Mouse (Mus musculus): ENCODE measurements at regions not wholly inside any gene's neighbourhood (a gene's known extent, or its start where the extent isn't known, plus 50 kb on each side); places are given as distances from the start of the nearest gene placed in this dataset.

DNA sequence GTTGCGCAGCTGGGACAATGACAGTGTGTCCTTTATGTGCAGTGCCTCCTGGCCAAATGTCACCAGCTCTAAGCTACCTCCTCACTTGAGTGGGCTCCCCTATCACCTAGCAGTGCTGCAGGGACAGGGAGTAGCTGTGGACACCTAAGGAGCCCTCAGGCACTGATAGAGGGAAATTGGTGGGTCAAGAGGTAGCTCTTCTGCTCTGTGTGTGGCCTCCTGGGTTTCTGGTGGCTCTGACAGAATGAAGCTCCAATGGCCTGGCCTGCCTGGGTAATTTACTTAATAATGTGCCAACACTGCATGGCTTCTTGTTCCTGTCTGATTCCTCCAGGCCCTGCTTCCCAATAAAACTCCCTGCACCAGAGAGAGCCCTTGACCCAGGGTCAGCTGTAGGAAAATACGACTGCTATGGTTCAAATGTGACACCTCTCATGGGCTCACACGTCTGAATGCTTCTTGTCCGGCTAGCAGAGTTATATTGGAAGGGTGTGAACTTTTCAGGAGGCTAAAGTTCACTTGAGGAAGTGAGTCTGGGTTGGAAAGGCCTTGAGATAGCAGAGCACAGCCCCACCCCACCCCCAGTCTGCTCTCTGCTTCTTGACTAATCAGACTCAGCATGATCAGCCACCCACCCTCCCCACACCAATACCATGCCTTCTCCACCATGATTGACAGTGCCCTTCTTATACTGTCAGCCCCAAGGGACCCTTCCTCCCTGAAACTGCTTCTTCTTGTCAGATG, 142.6 kb downstream of the Rybp start:
- DNase-seq = no peak
- intact Hi-C loops (cut with DNase I; ENCODE audit: low total_unique reads) = no loop called here

DNA sequence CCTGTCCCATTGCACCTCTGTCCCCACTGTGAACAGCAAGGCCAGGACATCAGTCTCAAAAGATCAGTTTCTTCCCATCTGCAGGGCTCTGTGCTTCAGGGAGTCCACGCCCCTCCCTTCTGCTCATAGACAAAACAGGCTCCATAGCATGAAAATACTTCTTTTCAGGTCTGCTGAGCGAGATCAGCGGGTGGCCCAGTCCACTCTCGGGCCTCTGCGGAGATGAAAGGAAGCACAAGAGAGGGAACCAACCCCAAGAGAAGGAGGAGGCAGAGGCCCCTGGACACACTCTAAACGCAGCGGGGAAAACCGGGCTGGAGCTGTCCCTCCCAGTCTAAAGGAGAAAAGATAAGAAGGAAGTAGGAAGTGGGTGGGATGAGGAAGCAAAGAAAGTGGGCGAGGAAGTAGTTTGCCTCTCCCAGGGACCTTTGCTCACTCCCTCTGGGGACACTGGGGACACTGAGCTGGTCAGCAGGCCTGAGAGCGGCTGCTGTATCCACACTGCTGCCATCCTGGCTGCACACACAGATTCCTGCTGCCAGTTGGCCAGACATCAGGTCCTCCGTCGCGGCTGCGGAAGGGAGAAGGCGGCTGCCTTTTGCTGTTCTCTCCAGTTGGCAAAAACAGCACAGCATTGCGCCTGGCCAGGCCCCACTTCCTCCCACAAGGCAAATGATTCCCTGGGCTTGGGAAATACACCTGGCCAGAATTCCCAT, 143.5 kb downstream of the Rybp start:
- intact Hi-C loops (cut with DNase I; ENCODE audit: low total_unique reads) = no loop called here

DNA sequence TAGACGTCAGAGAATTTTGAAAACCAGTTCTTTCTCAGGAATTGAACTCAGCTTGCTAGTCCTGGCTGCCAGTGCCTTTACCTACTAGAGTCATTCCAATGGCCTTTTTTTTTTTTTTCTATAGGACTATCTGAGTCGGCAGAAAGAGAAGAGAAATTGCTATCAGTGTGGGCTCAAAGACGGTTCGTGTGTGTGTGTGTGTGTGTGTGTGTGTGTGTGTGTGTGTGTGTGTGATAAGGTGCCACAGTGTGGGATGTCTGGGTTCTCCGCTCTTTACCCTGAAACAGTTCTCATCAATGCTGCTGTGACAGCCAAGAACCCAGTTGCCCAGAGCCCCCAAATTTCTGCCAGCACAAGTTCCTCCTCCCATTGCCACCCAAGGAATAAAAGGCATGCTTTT, 146.1 kb downstream of the Rybp start:
- intact Hi-C loops (cut with DNase I; ENCODE audit: low total_unique reads) = no loop called here
- no peak for DNase-seq

More for the DNA sequence above, 143.5 kb downstream of the Rybp start:
- peak; percentile 87 for DNase-seq

DNA sequence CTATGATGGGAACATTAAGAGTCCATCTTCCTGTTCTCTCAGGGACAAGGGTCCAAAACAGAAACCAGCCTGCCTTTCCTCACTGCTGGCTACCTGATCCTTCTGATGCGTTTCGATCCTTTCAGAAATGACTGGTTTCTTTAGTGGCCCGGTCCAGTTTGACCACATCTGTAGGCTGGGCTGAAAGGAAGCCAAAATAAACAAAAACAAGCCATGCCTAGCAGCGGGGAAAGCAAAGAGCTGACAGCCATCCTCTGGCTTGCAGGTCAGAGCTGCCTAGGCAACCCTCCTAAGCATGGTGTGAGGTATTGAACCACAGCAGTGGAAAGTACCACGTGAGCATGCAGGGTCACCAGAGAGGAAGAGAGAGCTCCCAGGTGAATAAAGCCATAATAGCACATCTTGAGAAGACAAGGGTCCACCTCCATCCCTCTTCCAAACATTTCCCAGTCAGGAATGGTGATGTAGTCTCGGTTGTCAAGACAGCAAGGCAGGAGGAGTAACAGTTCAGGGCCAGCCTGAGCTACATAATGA, 146.6 kb downstream of the Rybp start:
- intact Hi-C loops (cut with DNase I; ENCODE audit: low total_unique reads) = no loop called here
- DNase-seq = no peak

DNA sequence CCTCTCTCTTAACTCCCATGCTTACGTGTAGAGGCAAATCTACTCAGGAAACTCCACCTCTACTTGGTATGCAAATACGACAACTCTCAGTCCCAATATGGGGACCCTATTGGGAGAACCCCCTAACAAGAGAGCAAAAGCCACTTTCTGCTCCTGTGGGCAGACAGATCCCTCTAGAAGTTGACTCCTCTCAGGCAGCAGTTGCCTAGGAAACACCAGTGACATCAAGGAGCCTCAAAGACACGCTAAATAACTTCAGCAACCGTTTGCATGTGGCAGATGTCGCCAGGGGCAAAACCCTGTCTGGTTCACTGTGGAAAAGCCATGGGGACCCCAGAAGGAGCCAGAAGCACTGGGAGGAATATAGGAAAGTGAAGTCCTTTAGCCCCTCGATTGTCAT, 147.5 kb downstream of the Rybp start:
- intact Hi-C loops (cut with DNase I; ENCODE audit: low total_unique reads) = loop anchor here (10.0 kb wide), 1 partner anchor 235 kb away; no protein-coding TSS in a partner anchor
- no peak for DNase-seq

DNA sequence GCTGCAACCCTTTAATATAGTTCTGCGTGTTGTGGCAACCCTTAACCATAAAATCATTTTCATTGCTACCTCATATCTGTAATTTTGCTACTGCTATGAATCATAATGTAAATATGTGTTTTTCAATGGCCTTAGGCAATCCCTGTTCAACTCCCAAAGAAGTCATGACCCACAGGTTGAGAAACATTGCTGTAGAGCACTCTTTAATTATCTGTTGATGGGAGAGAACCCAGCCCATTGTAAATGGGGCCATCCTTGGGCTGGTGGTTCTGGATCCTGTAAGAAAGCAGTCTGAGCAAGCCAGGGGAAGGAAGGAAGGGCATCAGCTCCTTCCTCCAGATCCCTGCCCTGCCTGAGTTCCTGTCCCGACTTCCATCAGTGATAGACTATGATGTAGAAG, 148.6 kb downstream of the Rybp start:
- DNase-seq = no peak
- intact Hi-C loops (cut with DNase I; ENCODE audit: low total_unique reads) = loop anchor here (10.0 kb wide), 1 partner anchor 234 kb away; no protein-coding TSS in a partner anchor

DNA sequence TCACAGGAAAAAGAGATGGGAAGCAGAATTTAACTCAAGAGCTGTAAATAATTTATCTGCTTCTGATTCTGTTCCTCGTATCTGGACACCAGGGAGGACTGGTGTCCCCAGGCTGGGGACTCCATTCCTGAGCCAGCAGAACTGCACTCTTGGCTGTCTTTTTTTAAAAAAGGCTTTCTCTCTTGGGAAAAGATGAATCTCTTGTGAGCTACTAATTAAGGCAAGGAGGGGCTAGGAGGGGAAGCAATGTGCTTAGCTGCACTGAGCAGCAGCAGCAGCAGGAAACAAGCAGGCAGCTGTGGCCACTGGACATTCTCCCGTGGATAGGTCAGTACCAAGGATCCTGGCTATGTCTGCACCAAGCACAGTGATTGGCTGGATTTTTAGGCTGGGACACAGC, 152.1 kb downstream of the Rybp start:
- intact Hi-C loops (cut with DNase I; ENCODE audit: low total_unique reads) = loop anchor here (10.0 kb wide), 1 partner anchor 230 kb away; no protein-coding TSS in a partner anchor
- DNase-seq = no peak

DNA sequence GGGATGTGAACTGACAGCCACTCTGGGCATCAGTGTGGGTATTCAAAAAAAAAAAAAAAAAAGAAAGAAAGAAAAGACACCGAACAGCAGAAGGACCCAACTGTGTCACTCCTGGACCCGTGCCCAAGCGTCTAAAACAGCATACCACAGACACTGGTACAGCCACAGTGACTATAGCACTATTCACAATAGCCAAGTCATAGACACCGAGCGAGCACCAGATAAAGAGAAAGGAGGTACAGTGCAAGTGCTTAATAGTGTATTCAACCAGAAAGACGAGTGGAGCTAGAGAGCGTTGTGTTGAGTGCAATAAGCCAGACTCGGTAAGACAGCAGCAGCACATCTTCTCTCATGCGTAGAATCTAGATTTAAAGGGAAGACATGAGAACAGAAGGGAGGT, 153.3 kb downstream of the Rybp start:
- intact Hi-C loops (cut with DNase I; ENCODE audit: low total_unique reads) = loop anchor here (10.0 kb wide), 1 partner anchor 229 kb away; no protein-coding TSS in a partner anchor
- DNase-seq = no peak

DNA sequence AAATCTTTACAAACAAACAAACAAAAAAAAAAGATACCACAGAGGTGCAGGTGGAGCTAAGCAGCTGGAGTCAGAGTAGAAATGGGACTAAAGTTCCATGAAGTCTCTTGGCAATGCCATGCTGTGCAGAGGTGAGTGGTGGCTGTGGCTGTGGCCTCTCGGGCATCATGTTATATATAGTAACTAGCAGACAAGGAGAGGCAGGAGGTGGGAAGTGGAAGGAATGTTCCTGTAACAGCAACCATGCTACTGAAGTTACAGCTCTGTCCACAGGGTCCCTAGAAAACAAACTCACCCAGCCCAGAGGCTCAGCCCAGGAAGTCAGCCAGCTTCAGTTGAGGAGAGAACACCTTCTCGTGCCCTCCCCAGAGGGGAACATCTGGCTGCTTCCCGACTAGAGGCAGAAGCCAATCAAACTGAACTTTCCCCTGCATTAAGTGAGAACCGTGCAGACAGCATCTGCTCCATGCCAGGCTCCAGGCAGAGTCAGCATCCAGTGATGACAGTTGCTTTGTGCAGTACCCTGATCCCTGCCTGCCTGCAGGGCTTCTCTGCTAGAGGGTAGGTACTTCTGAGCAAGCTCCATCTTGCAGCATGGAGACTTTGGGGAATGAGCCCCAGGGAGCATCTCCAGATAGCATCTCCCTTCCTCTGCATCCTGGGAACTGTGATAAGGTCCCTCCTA, 154.2 kb downstream of the Rybp start:
- no peak for DNase-seq
- intact Hi-C loops (cut with DNase I; ENCODE audit: low total_unique reads) = loop anchor here (10.0 kb wide), 1 partner anchor 228 kb away; no protein-coding TSS in a partner anchor

DNA sequence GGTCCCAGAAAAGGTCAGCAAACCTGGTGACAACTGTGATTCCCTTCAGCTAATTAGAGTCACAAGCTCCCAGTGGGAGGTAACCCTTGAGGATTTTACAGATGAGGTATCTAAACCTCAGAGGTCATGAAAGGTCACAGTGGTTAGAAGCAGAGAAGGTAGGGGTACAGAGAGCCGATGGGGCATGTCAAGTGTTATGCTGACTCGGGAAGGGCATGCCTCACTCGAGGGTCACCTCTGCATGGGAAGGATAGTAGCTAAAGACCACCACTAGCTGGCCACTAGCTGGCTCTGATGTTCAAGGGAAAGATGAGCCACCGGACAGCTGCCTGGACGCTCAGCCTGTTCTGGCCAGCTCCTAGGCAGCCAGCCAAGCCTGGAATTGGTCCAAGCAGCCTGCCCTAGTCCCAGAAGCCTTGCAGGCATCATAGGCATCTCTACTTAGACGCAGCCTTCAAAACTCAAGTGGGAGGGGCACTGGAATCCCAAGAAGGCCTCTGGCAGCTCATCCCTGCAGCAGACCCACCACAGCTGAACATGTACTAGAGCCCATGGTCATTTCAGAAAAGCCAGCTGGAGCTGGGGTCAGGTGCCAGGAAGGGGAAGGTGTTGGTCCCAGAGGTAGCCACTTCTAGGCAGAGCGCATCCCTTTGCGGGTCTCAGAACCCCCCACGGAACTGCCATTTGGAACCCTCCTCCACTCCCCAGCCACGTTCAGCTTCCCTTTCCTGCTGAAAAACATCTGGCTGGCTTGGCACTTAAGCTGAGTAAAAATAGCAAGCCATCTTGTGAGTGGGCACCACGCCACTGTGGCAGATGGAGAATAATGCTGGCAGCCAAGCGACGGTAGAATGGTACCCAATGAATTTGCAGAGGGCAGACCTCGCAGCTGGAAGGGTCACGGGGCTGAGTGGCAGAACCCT, 159.8 kb downstream of the Rybp start:
- peak; percentile 89 for DNase-seq
- intact Hi-C loops (cut with DNase I; ENCODE audit: low total_unique reads) = no loop called here

DNA sequence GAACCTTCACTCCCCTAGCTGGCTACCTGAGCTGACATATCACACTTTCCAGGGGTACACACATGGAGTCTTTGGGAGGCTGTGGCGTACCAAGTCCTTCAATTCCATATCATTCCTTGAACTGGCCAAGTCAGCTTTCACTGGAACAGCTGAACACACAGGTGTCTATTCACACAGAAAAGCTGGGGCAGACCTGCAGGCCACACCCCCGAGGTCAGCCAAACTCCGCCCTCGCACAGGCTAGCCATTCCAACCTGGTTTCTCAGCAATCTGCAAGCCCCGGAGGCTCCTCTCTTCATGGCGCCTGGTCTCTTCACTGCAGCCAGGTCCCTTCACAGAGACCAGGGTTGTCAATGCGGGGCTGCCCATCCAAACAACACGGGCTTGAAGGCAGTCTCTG, 160.5 kb downstream of the Rybp start:
- DNase-seq = no peak
- intact Hi-C loops (cut with DNase I; ENCODE audit: low total_unique reads) = no loop called here

DNA sequence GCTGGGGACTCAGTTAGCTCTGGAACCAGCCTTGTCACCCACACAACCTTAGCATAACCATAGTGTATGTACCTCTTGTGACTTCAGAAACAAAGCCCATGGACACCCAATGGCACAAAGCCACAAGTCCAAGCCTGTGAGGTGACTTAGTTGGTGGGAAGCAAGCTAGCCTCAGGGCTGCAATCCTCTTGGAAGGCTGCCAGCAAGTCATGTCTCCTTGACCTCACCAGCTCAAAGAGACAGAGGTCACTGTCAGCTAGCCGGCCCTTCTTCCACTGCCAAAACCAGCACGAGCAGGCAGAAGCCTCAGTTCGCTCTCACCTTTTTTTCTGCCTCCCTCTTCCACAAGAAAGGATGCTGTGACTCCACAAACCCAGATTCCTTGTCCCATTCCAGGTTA, 161.0 kb downstream of the Rybp start:
- intact Hi-C loops (cut with DNase I; ENCODE audit: low total_unique reads) = no loop called here
- DNase-seq = no peak

DNA sequence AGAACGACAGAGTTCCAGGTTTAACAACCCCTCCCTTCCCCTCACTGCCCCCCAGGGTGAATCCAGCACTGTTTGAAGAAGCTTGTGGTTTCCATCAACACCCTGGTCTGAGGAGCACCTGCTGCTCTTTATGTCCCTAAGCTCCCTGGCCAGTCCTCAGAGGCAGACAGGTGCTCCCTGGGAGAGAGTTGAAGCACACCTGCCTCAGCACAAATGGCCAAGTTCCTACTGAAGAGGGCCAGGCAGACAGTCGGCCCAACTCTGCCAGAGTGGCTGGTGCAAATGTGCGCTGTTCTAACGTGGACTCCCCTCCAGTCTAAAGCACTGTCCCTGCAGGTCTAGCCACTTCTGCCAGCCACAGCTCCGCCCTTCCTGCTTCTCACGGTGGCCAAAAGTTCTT, 166.0 kb downstream of the Rybp start:
- DNase-seq = no peak
- intact Hi-C loops (cut with DNase I; ENCODE audit: low total_unique reads) = no loop called here

DNA sequence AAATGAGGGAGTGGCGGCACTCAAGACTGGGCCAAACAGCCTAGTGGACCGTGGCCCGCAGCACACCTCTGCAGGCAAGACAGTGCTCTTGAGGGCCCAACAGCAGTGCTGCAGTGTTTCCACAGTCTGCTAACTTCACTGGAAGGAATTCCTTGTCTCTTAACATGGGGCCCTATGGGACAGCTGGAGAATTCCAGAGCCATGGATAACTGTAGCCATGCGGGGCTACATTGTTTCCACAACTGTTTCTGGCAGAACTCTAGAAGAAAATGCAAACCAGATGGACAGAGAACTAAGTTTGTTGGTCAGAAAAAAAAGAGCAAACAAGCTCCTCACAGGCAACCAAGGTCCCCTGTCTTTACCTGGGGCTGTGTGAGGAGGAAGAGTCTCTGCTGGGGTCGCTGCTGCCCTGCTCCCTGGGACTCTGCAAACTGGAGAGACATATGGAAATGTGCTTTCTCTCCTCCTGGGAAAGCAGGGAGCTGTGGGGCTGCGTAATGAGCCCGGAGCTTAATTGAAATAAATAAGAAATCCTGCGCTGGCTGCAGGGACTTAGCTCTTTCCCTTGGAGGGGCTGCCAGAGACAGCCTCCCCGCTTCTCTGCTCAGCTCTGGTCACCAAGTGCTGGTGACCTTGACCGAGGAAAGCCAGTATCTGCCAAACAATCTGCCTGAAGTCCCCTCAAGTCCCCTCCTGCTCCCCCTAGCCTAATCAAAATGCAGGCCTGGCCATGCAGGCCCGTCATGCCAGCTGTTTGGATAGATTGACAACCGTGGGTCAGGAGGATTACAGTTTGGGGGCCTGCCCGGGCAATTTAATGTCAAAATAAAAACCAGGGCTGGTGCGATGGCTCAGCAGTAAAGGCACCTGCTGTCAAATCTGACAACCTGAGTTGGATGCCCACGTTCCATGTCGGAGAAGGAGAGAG, 167.0 kb downstream of the Rybp start:
- intact Hi-C loops (cut with DNase I; ENCODE audit: low total_unique reads) = no loop called here
- no peak for DNase-seq

DNA sequence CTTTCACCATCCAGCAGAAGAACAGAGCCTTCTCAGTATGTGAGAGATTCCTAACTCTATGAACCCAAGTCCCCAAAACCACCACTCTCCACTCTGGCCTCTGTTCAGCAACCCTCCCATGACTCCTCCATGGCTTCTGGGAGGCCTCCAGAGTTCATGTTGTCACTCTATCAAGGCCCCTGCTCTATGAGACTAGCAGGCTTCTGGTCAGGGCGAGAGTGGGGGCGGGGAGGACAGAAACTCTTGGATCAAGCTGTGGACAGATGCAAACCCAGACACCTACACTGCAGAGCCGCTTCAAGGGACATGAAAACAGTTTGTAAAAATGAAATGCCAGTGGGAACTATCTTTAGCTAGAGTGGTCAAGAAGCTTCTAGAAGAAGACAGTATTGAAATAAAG, 170.2 kb downstream of the Rybp start:
- no peak for DNase-seq
- intact Hi-C loops (cut with DNase I; ENCODE audit: low total_unique reads) = no loop called here

DNA sequence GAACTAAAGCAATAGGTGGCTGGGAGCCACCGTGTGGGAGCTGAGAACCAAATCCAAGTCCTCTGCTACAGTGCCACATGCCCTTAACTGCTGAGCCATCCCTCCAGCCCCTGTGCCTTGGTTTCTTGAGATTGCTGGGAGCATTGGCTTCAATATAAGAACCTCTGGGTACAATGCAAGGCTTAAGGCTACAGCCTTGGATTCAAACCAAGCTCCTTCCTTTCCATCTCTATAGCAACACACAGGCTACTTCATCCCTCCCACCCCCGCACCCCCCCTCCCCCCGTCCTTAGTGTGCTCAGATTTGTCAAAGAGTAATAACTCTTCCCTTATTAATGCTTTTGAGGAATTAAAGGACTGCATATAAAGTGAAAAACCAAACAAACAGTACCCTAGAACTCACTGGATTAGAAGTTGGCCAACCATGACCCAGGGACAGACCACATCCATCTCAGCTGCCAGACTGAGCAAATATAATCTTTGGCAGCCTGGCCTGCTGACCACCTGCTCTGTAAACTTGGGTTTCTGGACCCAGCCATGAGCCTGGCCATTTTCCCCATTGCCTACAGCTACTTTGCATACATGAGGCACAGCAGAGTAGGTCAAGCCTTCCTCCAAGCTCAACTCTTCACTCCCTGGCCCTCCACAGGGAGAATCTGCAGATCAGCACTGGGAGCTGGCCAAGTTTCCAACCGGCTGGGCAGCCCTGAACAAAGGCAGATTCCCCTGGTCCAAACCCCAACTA, 173.7 kb downstream of the Rybp start:
- intact Hi-C loops (cut with DNase I; ENCODE audit: low total_unique reads) = no loop called here
- no peak for DNase-seq

DNA sequence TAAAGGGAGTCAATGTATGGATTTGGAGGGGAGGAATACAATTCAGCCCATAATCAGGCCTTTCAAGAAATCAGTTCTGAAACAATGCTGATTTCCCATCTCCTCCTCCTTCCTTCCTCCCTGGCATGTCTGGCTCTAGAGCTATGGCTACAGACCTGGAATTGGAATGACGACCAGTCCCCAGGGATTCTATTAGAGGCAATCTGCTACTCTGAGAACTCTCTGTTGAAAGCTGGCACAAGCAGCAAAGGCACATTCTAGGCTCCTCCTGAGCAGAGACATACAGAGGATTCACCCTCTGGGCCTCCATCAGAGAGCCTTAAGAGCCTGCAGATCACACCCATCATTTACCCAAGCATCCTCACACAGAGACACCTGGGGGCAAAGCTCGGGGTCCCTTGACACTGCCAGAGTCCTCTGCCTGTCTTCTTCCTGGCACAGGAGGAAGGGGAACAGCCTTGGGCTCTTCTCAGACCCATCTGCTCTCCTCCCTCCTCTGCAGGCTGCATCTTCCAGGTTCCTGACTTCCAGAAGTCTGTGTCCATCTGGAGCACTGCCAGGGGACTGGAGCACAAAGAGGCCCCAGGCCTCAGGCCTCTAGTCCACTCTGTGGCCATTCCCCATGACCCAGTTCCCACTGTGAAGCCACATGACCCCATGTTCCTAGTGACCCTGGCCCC, 176.2 kb downstream of the Rybp start:
- peak; percentile 36 for DNase-seq
- intact Hi-C loops (cut with DNase I; ENCODE audit: low total_unique reads) = no loop called here

Measured in gastrocnemius, postnatal 14 days (tissue).